Mouse (Mus musculus): Measurements from ENCODE around the gene Pitpnc1. TPM values are rescaled to one million over a fixed set of nuclear protein-coding genes. Genes with fewer than 3 reads are reported as not detected.

The Pitpnc1 gene
- polyA plus RNA-seq, 1 experiment = 0.25 TPM

- H3K79me2 ChIP-seq (ENCODE audit: control insufficient read depth, insufficient read depth) = no peaks in the 10 kb centered on the region
Measured at GRCm38 (mm10) chr11:107323173-107323572, 147.3 kb downstream of the Pitpnc1 start.

GRCm38 (mm10) chr11:107322226-107322625 is 148.3 kb downstream of the Pitpnc1 start:
- TF ChIP-seq FOSL1 (IDR thresholded peaks at IDR 0.05; ENCODE audit: insufficient read depth, low read length, poor library complexity, severe bottlenecking) = no peak
- no peak for TF ChIP-seq MYOG (IDR thresholded peaks at IDR 0.05; ENCODE audit: control insufficient read depth, extremely low read depth, insufficient read length)
- no peak for TF ChIP-seq USF1 (IDR thresholded peaks at IDR 0.05; ENCODE audit: low read depth)
- no peak for TF ChIP-seq CTCF (IDR thresholded peaks at IDR 0.05; ENCODE audit: control insufficient read depth, insufficient read depth, insufficient read length)
- TF ChIP-seq MAX (IDR thresholded peaks at IDR 0.05) = no peak
- no peak for TF ChIP-seq CEBPB (IDR thresholded peaks at IDR 0.05; ENCODE audit: low read depth)
- no peak for TF ChIP-seq MYOD1 (IDR thresholded peaks at IDR 0.05; ENCODE audit: control insufficient read depth, insufficient read length, low read depth)
- Histone ChIP-seq H3K4me3 (ENCODE audit: insufficient read depth, poor library complexity, severe bottlenecking) (no peak overlapping the region), H3K36me3 (ENCODE audit: control insufficient read depth, insufficient read depth) (no peaks in the 10 kb centered on the region), H3K27me3 (ENCODE audit: control insufficient read depth, insufficient read depth, insufficient read length) (no peaks in the 10 kb centered on the region), H3ac (ENCODE audit: control insufficient read depth, insufficient read length, low read depth) (no peak overlapping the region), H3K79me2 (ENCODE audit: control insufficient read depth, insufficient read depth) (no peaks in the 10 kb centered on the region), H3K79me3 (ENCODE audit: low read depth) (no peaks in the 10 kb centered on the region)

More at GRCm38 (mm10) chr11:107323173-107323572, 147.3 kb downstream of the Pitpnc1 start:
- peaks cover 3% of the 10 kb centered on the region for H3K27me3 ChIP-seq (ENCODE audit: control insufficient read depth, insufficient read depth, insufficient read length)
- H3K36me3 ChIP-seq (ENCODE audit: control insufficient read depth, insufficient read depth) = no peaks in the 10 kb centered on the region
- no peak for TF ChIP-seq FOSL1 (IDR thresholded peaks at IDR 0.05; ENCODE audit: insufficient read depth, low read length, poor library complexity, severe bottlenecking)
- no peak for TF ChIP-seq CTCF (IDR thresholded peaks at IDR 0.05; ENCODE audit: control insufficient read depth, insufficient read depth, insufficient read length)
- TF ChIP-seq MAX (IDR thresholded peaks at IDR 0.05) = no peak
- no peak for TF ChIP-seq CEBPB (IDR thresholded peaks at IDR 0.05; ENCODE audit: low read depth)
- no peak for TF ChIP-seq USF1 (IDR thresholded peaks at IDR 0.05; ENCODE audit: low read depth)
- no peak for TF ChIP-seq MYOG (IDR thresholded peaks at IDR 0.05; ENCODE audit: control insufficient read depth, extremely low read depth, insufficient read length)
- TF ChIP-seq MYOD1 (IDR thresholded peaks at IDR 0.05; ENCODE audit: control insufficient read depth, insufficient read length, low read depth) = no peak
- no peaks in the 10 kb centered on the region for H3K79me3 ChIP-seq (ENCODE audit: low read depth)
- H3K4me3 ChIP-seq (ENCODE audit: insufficient read depth, poor library complexity, severe bottlenecking) = no peak overlapping the region
- H3ac ChIP-seq (ENCODE audit: control insufficient read depth, insufficient read length, low read depth) = no peak overlapping the region

GRCm38 (mm10) chr11:107321819-107322218 is 148.7 kb downstream of the Pitpnc1 start:
- no peaks in the 10 kb centered on the region for H3K27me3 ChIP-seq (ENCODE audit: control insufficient read depth, insufficient read depth, insufficient read length)
- no peak overlapping the region for H3ac ChIP-seq (ENCODE audit: control insufficient read depth, insufficient read length, low read depth)
- no peaks in the 10 kb centered on the region for H3K79me3 ChIP-seq (ENCODE audit: low read depth)
- H3K79me2 ChIP-seq (ENCODE audit: control insufficient read depth, insufficient read depth) = no peaks in the 10 kb centered on the region
- TF ChIP-seq MYOD1 (IDR thresholded peaks at IDR 0.05; ENCODE audit: control insufficient read depth, insufficient read length, low read depth) (no peak), MYOG (IDR thresholded peaks at IDR 0.05; ENCODE audit: control insufficient read depth, extremely low read depth, insufficient read length) (no peak), MAX (IDR thresholded peaks at IDR 0.05) (no peak), CEBPB (IDR thresholded peaks at IDR 0.05; ENCODE audit: low read depth) (no peak), FOSL1 (IDR thresholded peaks at IDR 0.05; ENCODE audit: insufficient read depth, low read length, poor library complexity, severe bottlenecking) (no peak)
- H3K4me3 ChIP-seq (ENCODE audit: insufficient read depth, poor library complexity, severe bottlenecking) = no peak overlapping the region
- H3K36me3 ChIP-seq (ENCODE audit: control insufficient read depth, insufficient read depth) = no peaks in the 10 kb centered on the region

GRCm38 (mm10) chr11:107319861-107320260 is 150.6 kb downstream of the Pitpnc1 start:
- Histone ChIP-seq H3K79me2 (ENCODE audit: control insufficient read depth, insufficient read depth) (no peaks in the 10 kb centered on the region), H3K36me3 (ENCODE audit: control insufficient read depth, insufficient read depth) (no peaks in the 10 kb centered on the region), H3K79me3 (ENCODE audit: low read depth) (no peaks in the 10 kb centered on the region), H3K4me3 (ENCODE audit: insufficient read depth, poor library complexity, severe bottlenecking) (no peak overlapping the region), H3ac (ENCODE audit: control insufficient read depth, insufficient read length, low read depth) (no peak overlapping the region), H3K27me3 (ENCODE audit: control insufficient read depth, insufficient read depth, insufficient read length) (no peaks in the 10 kb centered on the region)
- TF ChIP-seq CEBPB (IDR thresholded peaks at IDR 0.05; ENCODE audit: low read depth) (no peak), MAX (IDR thresholded peaks at IDR 0.05) (no peak), USF1 (IDR thresholded peaks at IDR 0.05; ENCODE audit: low read depth) (no peak)

- Histone ChIP-seq H3K79me2 (ENCODE audit: control insufficient read depth, insufficient read depth) (no peaks in the 10 kb centered on the region), H3K79me3 (ENCODE audit: low read depth) (no peaks in the 10 kb centered on the region), H3K4me3 (ENCODE audit: insufficient read depth, poor library complexity, severe bottlenecking) (no peak overlapping the region), H3K27me3 (ENCODE audit: control insufficient read depth, insufficient read depth, insufficient read length) (no peaks in the 10 kb centered on the region), H3ac (ENCODE audit: control insufficient read depth, insufficient read length, low read depth) (no peak overlapping the region), H3K36me3 (ENCODE audit: control insufficient read depth, insufficient read depth) (no peaks in the 10 kb centered on the region)
- TF ChIP-seq CTCF (IDR thresholded peaks at IDR 0.05; ENCODE audit: control insufficient read depth, insufficient read depth, insufficient read length) = no peak
- no peak for TF ChIP-seq MYOG (IDR thresholded peaks at IDR 0.05; ENCODE audit: control insufficient read depth, extremely low read depth, insufficient read length)
- no peak for TF ChIP-seq FOSL1 (IDR thresholded peaks at IDR 0.05; ENCODE audit: insufficient read depth, low read length, poor library complexity, severe bottlenecking)
- no peak for TF ChIP-seq USF1 (IDR thresholded peaks at IDR 0.05; ENCODE audit: low read depth)
- no peak for TF ChIP-seq MYOD1 (IDR thresholded peaks at IDR 0.05; ENCODE audit: control insufficient read depth, insufficient read length, low read depth)
- TF ChIP-seq MAX (IDR thresholded peaks at IDR 0.05) = no peak
- no peak for TF ChIP-seq CEBPB (IDR thresholded peaks at IDR 0.05; ENCODE audit: low read depth)
Measured at GRCm38 (mm10) chr11:107317653-107318281, 152.7 kb downstream of the Pitpnc1 start.

- no peaks in the 10 kb centered on the region for H3K36me3 ChIP-seq (ENCODE audit: control insufficient read depth, insufficient read depth)
- no peaks in the 10 kb centered on the region for H3K27me3 ChIP-seq (ENCODE audit: control insufficient read depth, insufficient read depth, insufficient read length)
- H3K4me3 ChIP-seq (ENCODE audit: insufficient read depth, poor library complexity, severe bottlenecking) = no peak overlapping the region
- H3K79me3 ChIP-seq (ENCODE audit: low read depth) = no peaks in the 10 kb centered on the region
- H3ac ChIP-seq (ENCODE audit: control insufficient read depth, insufficient read length, low read depth) = no peak overlapping the region
- no peak for TF ChIP-seq MYOG (IDR thresholded peaks at IDR 0.05; ENCODE audit: control insufficient read depth, extremely low read depth, insufficient read length)
- TF ChIP-seq FOSL1 (IDR thresholded peaks at IDR 0.05; ENCODE audit: insufficient read depth, low read length, poor library complexity, severe bottlenecking) = no peak
- TF ChIP-seq MYOD1 (IDR thresholded peaks at IDR 0.05; ENCODE audit: control insufficient read depth, insufficient read length, low read depth) = no peak
- TF ChIP-seq USF1 (IDR thresholded peaks at IDR 0.05; ENCODE audit: low read depth) = no peak
- TF ChIP-seq CEBPB (IDR thresholded peaks at IDR 0.05; ENCODE audit: low read depth) = no peak
- TF ChIP-seq MAX (IDR thresholded peaks at IDR 0.05) = no peak
- no peak for TF ChIP-seq CTCF (IDR thresholded peaks at IDR 0.05; ENCODE audit: control insufficient read depth, insufficient read depth, insufficient read length)
- H3K79me2 ChIP-seq (ENCODE audit: control insufficient read depth, insufficient read depth) = no peaks in the 10 kb centered on the region
Measured at GRCm38 (mm10) chr11:107315475-107315874, 155.0 kb downstream of the Pitpnc1 start.

All from C2C12 (cell line).